Mouse (Mus musculus): ENCODE data around the gene Srrm3.
A peak's percentile ranks its signal among the peaks of the same experiment; 100 is the strongest.

The Srrm3 gene

DNA sequence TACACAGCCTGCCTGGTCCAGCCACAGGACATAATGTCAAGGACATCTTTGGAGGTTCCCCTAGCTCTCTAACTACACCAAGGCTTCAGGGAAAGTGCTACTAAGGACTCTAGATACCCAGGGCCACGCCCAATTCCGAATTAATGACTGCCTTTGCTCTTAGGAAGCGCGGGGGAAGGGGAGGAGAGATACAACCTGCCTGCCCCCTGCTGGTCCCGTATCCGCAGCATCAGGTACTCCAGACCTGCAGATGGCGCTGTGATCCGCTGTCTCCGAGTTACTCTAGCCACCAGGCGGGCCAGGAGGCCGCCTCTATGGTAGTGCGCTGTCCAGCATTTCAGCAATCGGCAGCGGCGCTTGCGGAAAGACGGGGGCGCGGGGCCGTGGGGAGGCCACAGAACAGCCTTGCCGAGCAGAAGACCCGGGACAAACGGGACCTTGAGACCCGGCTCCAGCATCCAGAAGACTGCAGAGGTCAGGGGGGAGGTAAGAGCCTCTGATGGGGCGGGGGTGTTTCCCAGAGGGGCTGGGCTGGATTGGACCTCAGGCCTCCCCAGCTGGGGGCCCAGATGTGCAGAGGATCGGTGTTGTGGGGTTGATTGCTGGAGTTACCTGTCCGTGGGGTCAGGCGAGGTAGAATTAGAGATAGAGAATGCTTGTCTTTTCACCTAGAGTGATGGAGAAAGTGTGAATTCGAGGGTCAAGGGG, at the start of gene Srrm3:
Srrm3 (plus strand) TSS at position 336 of the 708 bp plus-strand sequence.
- DNase-seq, result peak; percentile 97

DNA sequence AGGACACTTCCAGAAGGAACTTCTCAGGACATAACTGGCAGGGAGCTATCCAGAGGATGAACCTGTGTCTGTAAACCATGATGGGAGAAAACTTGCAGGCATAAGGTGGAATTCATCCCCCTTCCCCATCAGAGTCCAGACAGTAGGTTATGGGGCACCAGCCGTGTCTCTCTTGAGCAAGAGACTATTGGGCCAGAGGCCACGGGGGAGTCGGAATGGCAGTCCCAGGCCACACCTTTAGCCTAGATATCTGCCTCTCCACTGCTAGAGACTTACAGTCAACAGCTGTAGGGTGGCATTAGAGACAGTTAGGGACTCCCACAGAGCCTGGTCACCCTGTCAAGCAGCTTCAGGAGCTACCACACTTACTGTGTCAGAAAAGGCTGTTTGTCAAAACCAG, 44.8 kb upstream of the Srrm3 start:
- no peak for DNase-seq

DNA sequence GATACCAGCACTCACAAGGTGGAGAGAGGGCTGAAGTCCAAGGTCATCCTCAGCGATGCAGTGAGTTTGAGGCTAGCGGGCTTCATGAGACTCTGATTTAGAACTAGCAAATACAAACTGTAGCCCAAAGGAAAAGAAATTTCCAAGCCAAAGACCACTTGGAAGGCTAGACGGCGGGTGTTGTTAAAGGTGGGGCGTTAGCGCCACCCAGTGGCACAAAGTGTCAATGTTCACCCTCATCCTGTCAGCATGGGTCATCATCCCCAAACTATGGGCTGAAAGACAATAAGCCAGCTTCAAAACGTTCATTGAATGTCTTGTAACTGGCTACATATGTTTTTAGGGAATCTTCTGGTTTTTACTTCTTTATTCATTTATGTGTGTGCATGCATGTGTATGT, 43.2 kb upstream of the Srrm3 start:
- peak; percentile 74 for DNase-seq

DNA sequence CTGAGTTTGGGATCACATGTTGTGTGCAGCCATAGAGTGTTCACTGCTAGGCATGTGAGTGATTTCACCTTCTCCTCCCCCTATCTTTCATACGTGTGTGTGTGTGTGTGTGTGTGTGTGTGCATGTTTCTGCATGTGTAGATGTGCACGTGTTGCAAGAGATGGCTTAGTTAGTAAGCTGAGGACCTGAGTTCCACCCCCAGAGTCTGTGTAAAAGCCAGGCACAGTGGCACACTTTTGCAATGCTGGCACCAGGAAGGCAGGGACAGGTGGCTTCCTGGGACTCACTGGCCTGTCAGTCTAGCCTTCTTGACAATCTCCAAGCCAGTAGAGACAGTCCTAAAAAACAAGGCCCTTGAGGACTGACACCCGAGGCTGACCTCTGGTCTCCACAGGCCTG, 41.7 kb upstream of the Srrm3 start:
- no peak for DNase-seq

DNA sequence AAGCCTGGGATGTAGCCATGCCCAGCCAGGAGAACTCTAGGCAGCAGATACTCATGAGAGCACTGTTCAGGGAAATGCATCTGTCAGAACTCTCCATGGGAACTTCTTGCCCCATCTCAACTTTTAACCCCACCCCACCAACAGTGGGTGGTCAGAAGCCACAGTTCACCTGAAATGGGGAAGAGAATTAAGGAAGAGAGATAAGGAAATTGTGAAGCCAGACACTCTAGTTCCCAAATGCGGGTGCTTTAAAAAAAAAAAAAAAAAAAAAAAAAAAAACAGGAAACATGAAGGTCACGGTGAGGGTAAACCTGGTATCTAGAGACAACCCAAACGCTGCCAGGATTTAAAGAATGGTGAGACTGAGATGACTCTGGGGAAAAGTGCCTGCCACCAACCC, 34.2 kb upstream of the Srrm3 start:
- no peak for DNase-seq

DNA sequence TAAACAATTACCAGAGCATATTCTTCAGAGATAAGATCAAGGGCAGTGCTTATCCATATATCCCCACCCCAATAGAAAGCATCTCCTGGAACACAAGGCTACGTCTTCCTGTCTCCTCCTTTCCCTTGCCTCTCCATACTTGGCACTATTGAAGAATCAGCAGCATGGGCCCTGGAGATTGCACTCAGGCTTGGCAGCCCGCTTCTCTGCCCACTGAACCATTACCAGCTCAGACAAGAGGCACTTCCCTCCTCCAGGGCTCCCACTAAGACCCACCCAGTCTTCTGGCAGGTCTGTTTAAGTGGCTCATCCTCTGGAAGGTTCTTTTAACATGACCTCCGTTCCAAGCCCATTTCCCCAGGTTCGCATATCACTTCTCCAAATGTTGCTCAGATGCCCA, 30.1 kb upstream of the Srrm3 start:
- DNase-seq, result no peak

DNA sequence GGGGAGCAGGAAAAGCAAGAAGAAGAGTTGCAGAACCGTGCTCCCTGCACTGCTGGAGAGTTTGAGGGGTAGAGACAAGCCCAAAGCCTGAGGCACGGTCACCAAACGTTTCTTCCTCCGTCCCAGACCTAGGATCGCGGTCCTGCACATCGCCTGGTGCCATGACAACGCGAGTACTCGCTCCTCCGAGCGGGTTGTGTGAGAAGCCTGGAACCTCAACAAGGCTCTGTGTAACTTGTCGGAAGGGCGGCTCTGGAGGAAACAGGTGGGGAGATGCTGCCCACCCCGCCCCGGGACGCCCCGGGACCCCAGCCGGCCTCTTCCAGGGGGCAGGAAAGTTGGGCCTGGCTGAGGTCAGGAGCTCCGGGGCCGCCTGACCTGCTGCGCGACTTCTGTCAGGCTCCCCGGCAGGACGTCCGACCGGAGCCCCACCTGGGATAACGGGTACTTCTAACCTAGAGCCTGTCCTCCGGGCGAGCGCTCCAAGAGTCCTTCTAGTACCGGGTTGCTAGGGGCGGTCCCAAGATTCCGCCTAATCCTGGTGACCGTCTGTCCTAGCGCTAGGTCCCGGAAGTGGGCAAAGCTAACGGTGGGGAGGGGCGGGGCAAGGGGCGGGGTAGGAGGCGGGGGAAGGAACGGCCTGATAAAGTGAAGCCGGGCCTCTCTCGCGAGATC, 28.8 kb upstream of the Srrm3 start, which contains the start of gene Styxl1:
Styxl1 (minus strand) TSS at position 590 of the 675 bp plus-strand sequence.
- DNase-seq, result peak; percentile 29

DNA sequence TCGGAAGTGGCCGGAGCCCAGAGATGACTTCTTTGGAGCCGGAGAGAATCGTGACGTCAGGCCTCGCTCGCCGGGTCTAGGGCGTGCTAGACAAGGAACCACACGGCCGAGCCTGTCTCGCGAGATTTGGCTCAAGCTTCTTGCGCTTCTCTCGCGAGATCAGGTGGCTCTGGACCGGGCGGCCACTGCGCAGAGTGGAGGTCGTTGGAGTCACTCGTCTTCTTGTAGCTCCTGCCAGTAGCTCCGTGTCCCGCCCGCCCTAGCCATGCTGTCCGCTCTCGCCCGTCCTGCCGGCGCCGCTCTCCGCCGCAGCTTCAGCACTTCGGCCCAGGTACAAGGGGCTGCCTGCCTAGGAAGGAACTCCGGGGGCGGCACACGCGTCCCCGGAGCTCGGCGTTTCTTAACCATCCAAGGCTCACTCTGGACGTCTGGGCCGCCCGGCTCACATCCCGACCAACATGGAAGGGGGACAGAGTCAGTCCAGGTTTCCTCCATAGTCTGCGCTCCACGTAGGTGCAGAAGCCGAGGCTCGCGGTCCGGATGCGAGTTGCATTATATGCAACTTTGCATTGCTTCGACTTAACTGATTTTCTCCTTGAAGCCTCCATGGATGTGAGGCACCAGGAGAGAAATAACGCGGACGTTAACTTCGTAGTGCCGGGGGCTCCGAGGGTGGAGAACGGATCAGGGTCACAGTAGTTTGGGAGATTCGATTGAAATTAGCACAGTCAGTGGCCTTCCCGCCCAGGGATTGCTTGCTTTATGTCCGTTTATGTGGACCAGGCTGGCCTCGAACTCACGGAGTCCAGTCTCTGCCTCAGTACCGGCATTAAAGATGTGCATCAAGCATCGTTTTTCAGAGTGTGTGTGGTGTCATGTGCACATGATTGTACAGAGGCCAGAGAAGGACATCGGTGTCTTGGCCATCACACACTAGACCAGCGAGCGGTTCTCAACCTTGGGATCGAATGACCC, 27.9 kb upstream of the Srrm3 start, which contains the start of gene Mdh2:
Mdh2 (plus strand) TSS at position 10 of the 975 bp plus-strand sequence.
- peak; percentile 100 for DNase-seq

DNA sequence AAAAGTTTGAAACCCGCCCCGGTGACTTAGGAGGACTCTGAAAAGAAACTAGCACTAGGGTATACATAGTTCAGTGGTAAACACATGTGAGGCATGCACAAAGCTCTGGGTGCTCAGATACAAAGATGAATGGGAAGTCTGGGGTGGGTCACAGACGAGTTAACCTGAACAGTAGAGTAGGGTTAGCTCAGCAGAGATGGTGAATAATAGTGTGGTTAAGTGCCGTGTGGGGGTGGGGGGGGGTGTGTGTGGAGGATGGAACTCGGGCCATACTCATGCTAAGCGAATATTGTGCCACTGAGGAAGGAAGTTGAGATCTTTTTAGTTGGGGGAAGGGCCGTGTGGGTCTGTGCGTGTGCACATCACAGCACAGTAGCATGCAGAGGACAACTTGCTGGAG, 26.4 kb upstream of the Srrm3 start:
- DNase-seq, result no peak

DNA sequence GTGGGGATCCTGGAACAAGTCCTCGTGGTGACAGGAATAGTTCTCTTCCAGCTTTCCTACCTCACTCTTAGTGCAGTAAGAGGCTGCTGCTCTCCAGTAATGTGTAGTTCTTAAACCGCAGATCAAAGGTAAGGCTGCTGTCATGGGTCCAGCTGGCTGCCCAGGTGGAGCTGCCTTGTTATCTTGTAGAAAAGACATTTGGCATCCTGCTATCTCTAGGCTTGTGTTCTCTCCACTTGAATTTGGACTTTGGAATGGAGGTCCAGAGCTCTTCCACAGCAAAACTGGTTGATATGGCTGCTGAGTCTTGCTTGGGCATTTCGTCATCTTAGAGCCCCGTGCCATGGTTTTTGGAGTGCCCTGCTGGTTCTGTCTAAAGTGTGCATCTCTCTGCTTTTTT, 23.8 kb upstream of the Srrm3 start:
- DNase-seq, result no peak

DNA sequence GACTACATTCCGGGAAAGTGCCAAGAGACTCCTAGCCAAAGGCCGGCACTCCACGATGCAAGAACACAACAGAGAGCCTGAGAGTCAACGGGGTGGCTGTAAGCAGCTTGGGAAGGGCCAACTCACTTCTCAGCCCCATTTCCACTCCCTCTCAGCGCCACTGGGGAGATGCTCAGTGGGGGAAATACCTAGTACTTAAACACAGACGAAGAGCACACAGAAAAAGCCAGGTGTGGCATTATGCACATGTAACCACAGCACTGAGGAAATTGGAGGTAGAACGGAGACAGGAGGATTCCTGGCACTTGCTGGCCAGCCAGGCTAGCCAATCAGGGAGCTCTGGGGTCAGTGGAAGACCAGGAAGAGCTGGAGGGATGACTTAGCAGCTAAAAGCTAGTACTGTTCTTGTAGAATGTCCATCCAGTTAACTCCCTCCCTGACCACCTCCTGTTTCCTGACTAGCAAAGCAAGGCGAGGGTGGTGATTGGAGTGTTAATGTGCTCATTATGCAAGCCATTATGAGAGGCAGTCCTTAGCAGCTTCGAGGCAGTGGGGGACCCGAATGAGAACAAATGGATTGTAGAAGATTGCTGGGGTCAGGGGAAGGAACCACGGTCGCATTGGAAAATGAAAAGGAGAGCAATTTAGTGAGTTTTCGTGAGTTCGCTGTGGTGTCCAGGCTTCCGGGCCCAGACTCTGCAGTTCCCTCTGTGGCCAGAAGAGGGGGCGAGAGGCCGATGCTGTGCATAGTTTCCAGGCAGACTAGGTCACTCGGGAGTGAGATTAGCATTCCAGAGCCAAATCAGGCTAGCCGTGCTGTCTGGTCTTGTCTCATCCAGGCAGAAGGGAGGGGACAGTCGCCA, 12.5 kb upstream of the Srrm3 start:
- DNase-seq, result peak; percentile 89

DNA sequence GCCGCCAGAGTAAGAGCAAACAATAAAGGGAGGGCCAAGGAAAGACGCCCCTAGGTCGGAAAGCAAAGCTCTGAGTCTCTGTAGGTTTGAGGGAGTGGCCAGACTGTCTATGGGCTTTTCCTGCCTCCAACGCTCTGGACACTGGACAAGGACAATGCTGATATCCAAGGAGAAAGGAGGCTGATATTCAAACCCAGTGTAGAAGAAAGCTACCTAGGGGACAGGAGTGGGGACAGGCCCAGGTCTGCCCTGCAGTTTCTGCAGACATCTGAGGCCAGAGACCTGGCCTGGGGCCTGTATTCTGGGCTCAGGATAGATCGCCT, 11.9 kb upstream of the Srrm3 start:
- DNase-seq, result no peak

DNA sequence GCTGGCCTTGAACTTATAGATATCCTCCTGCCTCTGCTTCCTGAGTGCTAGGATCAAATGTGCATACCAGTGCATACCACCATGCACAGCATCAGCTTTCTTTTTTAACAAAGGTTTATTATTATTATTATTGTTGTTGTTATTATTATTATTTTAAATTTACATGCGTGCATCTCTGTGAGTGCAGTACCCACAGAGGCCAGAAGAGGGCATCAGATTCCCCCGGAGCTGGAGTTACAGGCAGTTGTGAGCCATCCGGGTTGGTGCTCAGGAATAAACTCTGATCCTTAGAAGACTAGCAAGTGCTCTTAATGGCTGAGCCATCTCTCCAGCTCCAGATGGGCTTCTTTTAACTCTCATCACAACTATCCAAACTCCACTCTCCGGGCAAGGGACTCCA, 6.9 kb upstream of the Srrm3 start:
- peak; percentile 33 for DNase-seq

DNA sequence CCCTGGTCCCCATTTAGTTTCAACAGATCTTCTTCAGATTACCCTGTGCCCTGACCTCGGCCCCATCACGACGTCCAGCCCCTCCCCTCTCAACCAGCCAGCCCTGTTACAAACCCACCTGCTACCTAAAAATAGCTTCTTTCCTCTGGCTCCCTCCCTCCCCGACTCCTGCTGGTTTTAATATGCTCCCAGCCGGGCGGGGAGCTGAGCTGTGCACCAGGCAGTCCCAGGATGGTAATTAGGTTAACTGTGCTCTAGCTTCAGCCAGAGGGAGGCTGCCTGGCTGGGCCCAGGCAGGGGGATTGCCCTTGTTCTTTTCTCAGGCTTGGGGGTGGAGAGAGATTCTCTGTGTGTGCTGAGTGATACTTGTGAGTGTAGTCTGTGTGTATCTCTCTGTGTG, 5.8 kb upstream of the Srrm3 start:
- DNase-seq, result no peak

DNA sequence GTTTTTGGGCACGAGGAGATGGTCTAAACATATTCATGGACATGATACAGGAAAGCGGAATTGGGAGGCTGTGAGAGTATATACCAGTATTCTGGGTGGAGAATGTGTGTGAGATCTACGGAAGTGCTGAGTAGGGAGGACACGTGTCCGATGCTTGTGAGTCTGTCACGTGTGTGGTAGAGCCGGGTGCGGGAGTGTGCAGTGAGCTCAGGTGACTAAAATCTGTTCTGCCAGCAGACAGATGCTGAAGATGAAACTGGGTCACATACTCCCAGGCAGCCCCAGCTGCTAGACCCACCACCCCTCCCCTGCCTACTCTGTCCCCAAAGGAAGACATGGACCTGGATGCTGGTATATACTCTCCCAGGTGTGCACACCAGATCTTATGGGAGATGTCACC, 4.0 kb upstream of the Srrm3 start:
- DNase-seq, result no peak

DNA sequence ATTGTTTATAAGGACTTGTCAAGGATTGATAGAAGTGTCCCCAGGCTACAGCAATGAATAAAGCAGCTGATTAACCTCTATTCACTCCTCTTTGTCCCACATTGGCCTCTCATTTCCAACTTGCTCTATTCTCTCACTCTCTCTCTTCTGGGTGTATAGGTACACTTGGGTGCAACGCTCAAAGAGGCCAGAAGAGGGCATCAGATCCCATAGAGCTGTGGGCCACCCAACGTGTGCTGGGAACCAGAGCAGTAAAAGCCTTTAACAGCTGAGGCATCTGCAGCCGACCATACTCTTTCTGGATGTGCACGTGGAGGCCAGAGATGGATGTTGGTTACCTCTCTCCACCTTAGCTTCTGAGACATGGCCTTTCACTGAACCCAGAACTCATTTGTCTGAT, 3.6 kb upstream of the Srrm3 start:
- no peak for DNase-seq

DNA sequence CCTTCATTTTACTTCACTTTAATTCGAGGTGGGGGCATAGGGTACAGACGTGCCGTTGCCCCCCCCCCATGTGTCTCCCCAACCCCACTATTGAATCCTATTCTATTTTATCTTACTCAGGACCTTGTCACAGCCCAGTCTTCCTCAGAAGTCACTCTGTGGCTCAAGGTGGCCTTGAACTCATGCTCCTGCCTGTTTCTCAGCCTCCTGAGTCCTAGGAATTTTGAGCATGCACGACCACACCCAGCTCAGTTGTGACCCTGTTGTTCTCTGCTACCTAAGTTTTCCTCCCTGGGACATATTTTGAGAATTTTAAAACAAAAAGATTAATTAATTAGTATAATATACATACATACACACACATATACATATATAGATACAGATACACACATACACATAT, 3.0 kb upstream of the Srrm3 start:
- DNase-seq, result no peak

DNA sequence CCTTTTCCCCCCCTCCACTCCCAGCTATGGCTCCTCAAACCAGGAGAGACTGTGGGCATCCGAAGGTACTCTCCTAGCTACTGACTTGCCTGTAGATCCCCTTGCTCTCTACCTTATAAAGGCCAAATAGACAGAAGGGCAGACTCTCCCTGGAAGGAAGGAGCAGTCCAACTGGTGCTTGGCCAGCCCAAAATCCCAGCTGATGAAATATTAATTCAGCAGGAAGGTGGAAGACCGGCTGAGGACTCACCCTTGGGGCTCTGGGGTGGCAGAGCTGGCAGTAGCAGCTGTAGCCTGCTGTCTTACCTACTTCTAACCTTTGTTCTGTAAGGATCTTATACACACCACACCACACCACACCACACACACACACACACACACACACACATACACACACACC, 2.0 kb upstream of the Srrm3 start:
- no peak for DNase-seq

DNA sequence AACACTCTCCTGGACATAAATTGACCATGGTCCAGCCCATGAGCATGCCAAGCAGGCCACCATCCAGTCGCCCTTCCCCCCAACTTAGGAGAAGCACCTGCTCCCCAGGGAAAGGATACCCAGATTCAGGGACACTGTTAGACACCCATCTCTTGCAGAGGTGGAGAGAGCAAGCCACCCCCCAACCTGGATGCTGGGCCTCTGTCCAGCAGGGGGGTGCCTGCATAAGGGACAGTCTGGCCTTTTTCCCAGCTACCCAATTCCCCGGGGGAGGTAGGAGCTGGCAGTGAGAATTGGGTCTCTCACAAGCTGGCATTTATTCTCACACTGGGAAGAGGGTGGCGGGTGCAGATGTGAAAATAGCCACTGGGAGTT, 560 bp downstream of the Srrm3 start:
- DNase-seq, result no peak

DNA sequence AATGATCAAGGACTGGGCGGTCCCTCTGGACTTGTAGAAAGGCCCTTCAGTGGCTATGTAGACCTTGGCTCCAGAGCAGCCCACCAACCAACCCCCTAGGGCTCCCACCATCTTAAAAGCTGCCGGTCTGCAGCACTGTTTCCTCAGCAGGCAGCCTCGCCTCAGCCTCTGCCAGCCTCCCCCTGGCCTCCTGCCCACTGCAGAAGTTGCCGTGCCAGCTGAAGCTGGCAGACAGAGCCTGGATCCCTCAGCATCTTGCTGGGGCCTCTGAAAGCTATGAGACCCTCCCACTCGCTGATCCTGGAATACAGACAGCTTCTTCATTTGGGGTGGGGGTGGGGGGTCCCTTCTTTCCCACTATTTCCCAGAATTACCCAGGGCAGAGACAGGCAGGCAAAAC, 6.3 kb downstream of the Srrm3 start:
- DNase-seq, result peak; percentile 78

DNA sequence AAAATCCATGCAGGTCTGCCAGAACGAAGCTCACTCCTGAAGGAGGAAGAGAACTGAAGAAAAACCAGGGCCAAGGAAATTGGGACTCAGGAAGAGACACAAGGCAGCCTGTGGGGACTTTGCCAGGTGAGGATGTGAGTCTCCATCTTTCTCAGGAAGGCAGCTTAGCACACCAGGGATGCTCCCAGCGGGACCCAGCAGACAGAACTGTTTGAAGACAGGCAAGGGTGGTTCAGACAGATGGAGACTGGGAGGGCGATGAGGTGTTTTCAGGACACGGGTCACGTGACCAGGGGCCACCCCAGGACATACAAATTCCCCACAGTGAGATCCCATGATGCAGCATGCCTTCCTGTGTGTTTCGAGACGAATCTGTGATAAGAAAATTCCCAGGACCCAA, 11.8 kb downstream of the Srrm3 start:
- no peak for DNase-seq

DNA sequence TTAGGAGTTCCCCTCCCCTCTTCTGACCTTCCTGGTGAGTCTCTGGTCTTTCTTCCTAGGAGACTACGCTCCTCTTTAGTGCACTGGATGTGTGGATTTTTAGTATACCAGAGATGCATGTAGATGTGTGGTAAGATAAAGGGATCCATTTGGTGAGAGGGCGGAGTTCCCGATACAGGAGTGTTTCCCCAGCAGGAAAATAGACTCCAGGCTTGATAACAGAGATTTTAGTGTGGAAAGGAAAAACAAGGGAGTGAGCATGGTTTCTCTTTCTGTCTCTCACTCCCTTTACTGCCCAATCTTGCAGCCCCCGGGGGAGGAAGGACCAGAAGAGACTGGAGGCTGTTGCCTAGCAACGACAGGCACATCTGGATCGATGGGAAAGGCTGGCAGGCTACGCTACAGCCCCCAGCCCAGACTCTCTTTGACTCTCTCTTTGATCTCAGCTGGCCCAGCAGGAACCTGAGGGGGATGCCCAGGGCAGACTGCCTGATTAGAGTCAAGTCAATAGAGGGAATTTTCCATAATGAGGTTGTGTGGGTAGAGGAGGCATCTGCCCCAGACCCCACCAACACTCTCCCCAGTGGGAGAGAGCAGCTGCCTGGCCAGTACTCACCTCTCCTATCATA, 15.7 kb downstream of the Srrm3 start:
- DNase-seq, result no peak

All from right cerebral cortex, postnatal 14 days (tissue).